Mouse (Mus musculus): ENCODE data around the gene Tmem167. TPM values are rescaled to one million over a fixed set of nuclear protein-coding genes. Genes with fewer than 3 reads are reported as not detected.

The Tmem167 gene
- 75.1 and 77.4 TPM in 2 replicates for polyA plus RNA-seq (2014; fragmentation: Nextera tagmentation; extraction: Ambion mirVana)

- WGBS = 2% methylated on average over 41 of the region's 41 CpGs
Measured at GRCm38 (mm10) chr13:90088962-90089824, at the start of gene Tmem167, which contains the start of gene Xrcc4. Tmem167 (plus strand) TSS chr13:90089123. Xrcc4 (minus strand) TSS chr13:90089608.

GRCm38 (mm10) chr13:90039613-90040012, 49.3 kb upstream of the Tmem167 start:
- no peaks in the 10 kb centered on the region for H3K27me3 ChIP-seq (ENCODE audit: insufficient read depth, low read length)
- DNase-seq = peak; percentile 64
- peak; percentile 62; the same call in 1 of the 2 replicates for ATAC-seq (ENCODE audit: insufficient read depth)

More at GRCm38 (mm10) chr13:90088962-90089824, at the start of gene Tmem167, which contains the start of gene Xrcc4:
- no peak for TF ChIP-seq CTCF (IDR thresholded peaks at IDR 0.05; ENCODE audit: low read depth)
- Histone ChIP-seq H3K4me2 (peak within 1 kb of the TSS; percentile 89), H3K27me3 (ENCODE audit: insufficient read depth, low read length) (no peaks in the 10 kb centered on the region), H3K36me3 (ENCODE audit: insufficient read depth) (no peaks in the 10 kb centered on the region), H3K9me3 (ENCODE audit: low read depth, low read length) (no peaks in the 10 kb centered on the region), H3K27ac (ENCODE audit: low read depth) (peak within 1 kb of the TSS; percentile 86), H3K9ac (peak within 1 kb of the TSS; percentile 87), H3K4me3 (ENCODE audit: low read depth, low read length) (peak within 1 kb of the TSS; percentile 77), H3K4me1 (ENCODE audit: insufficient read depth) (no peaks in the 10 kb centered on the region)
- DNase-seq (peak; percentile 98), ATAC-seq (ENCODE audit: insufficient read depth) (peak; percentile 100)

GRCm38 (mm10) chr13:90051735-90052134, 37.2 kb upstream of the Tmem167 start:
- no peak for DNase-seq
- WGBS = 71% methylated on average over 6 of the region's 6 CpGs
- TF ChIP-seq CTCF (IDR thresholded peaks at IDR 0.05; ENCODE audit: low read depth) = peak; percentile 25; the same call in 1 of the 2 replicates

More at GRCm38 (mm10) chr13:90039613-90040012, 49.3 kb upstream of the Tmem167 start:
- Histone ChIP-seq H3K4me2 (no peak overlapping the region), H3K4me1 (ENCODE audit: insufficient read depth) (peaks cover 3% of the 10 kb centered on the region; the same call in 1 of the 2 replicates), H3K36me3 (ENCODE audit: insufficient read depth) (no peaks in the 10 kb centered on the region), H3K27ac (ENCODE audit: low read depth) (no peak overlapping the region), H3K4me3 (ENCODE audit: low read depth, low read length) (no peak overlapping the region), H3K9ac (no peak overlapping the region), H3K9me3 (ENCODE audit: low read depth, low read length) (no peaks in the 10 kb centered on the region)
- WGBS = 12% methylated on average over 2 of the region's 2 CpGs
- no peak for TF ChIP-seq CTCF (IDR thresholded peaks at IDR 0.05; ENCODE audit: low read depth)

GRCm38 (mm10) chr13:90052408-90052807, 36.5 kb upstream of the Tmem167 start:
- no peak for TF ChIP-seq CTCF (IDR thresholded peaks at IDR 0.05; ENCODE audit: low read depth)
- ATAC-seq (ENCODE audit: insufficient read depth) (no peak), DNase-seq (no peak)
- H3K4me3 ChIP-seq (ENCODE audit: low read depth, low read length) = no peak overlapping the region
- H3K9me3 ChIP-seq (ENCODE audit: low read depth, low read length) = no peaks in the 10 kb centered on the region
- H3K4me2 ChIP-seq = no peak overlapping the region
- no peaks in the 10 kb centered on the region for H3K27me3 ChIP-seq (ENCODE audit: insufficient read depth, low read length)
- no peaks in the 10 kb centered on the region for H3K4me1 ChIP-seq (ENCODE audit: insufficient read depth)
- 66% methylated on average over 3 of the region's 3 CpGs for WGBS
- no peaks in the 10 kb centered on the region for H3K36me3 ChIP-seq (ENCODE audit: insufficient read depth)
- no peak overlapping the region for H3K9ac ChIP-seq
- no peak overlapping the region for H3K27ac ChIP-seq (ENCODE audit: low read depth)

More at GRCm38 (mm10) chr13:90051735-90052134, 37.2 kb upstream of the Tmem167 start:
- Histone ChIP-seq H3K27me3 (ENCODE audit: insufficient read depth, low read length) (no peaks in the 10 kb centered on the region), H3K9ac (no peak overlapping the region), H3K36me3 (ENCODE audit: insufficient read depth) (no peaks in the 10 kb centered on the region), H3K4me1 (ENCODE audit: insufficient read depth) (no peaks in the 10 kb centered on the region), H3K4me2 (no peak overlapping the region), H3K4me3 (ENCODE audit: low read depth, low read length) (no peak overlapping the region), H3K27ac (ENCODE audit: low read depth) (no peak overlapping the region), H3K9me3 (ENCODE audit: low read depth, low read length) (no peaks in the 10 kb centered on the region)
- ATAC-seq (ENCODE audit: insufficient read depth) = no peak

GRCm38 (mm10) chr13:90061877-90062276, 27.0 kb upstream of the Tmem167 start:
- Histone ChIP-seq H3K4me3 (ENCODE audit: low read depth, low read length) (no peak overlapping the region), H3K9ac (no peak overlapping the region), H3K27me3 (ENCODE audit: insufficient read depth, low read length) (no peaks in the 10 kb centered on the region), H3K9me3 (ENCODE audit: low read depth, low read length) (no peaks in the 10 kb centered on the region), H3K36me3 (ENCODE audit: insufficient read depth) (no peaks in the 10 kb centered on the region), H3K4me1 (ENCODE audit: insufficient read depth) (no peaks in the 10 kb centered on the region), H3K4me2 (no peak overlapping the region), H3K27ac (ENCODE audit: low read depth) (no peak overlapping the region)
- WGBS = 90% methylated on average over 1 of the region's 1 CpGs
- DNase-seq (no peak), ATAC-seq (ENCODE audit: insufficient read depth) (no peak)
- TF ChIP-seq CTCF (IDR thresholded peaks at IDR 0.05; ENCODE audit: low read depth) = no peak

- H3K4me3 ChIP-seq (ENCODE audit: low read depth, low read length) = peak overlapping the region; percentile 77
- TF ChIP-seq CTCF (IDR thresholded peaks at IDR 0.05; ENCODE audit: low read depth) = no peak
- H3K27ac ChIP-seq (ENCODE audit: low read depth) = peak overlapping the region; percentile 81
- ATAC-seq (ENCODE audit: insufficient read depth) (peak; percentile 79), DNase-seq (peak; percentile 75)
- H3K9ac ChIP-seq = peak overlapping the region; percentile 87
- no peaks in the 10 kb centered on the region for H3K9me3 ChIP-seq (ENCODE audit: low read depth, low read length)
- H3K36me3 ChIP-seq (ENCODE audit: insufficient read depth) = no peaks in the 10 kb centered on the region
- H3K4me2 ChIP-seq = peak overlapping the region; percentile 89
- H3K4me1 ChIP-seq (ENCODE audit: insufficient read depth) = no peaks in the 10 kb centered on the region
- under 1% methylated on average over 26 of the region's 27 CpGs for WGBS
- no peaks in the 10 kb centered on the region for H3K27me3 ChIP-seq (ENCODE audit: insufficient read depth, low read length)
Measured at GRCm38 (mm10) chr13:90089825-90090183, 881 bp downstream of the Tmem167 start.

- TF ChIP-seq CTCF (IDR thresholded peaks at IDR 0.05; ENCODE audit: low read depth) = no peak
- no peaks in the 10 kb centered on the region for H3K4me1 ChIP-seq (ENCODE audit: insufficient read depth)
- H3K27ac ChIP-seq (ENCODE audit: low read depth) = no peak overlapping the region
- DNase-seq (no peak), ATAC-seq (ENCODE audit: insufficient read depth) (no peak)
- no peak overlapping the region for H3K4me3 ChIP-seq (ENCODE audit: low read depth, low read length)
- H3K36me3 ChIP-seq (ENCODE audit: insufficient read depth) = peaks cover 55% of the 10 kb centered on the region
- H3K9me3 ChIP-seq (ENCODE audit: low read depth, low read length) = no peaks in the 10 kb centered on the region
- no peaks in the 10 kb centered on the region for H3K27me3 ChIP-seq (ENCODE audit: insufficient read depth, low read length)
- H3K4me2 ChIP-seq = no peak overlapping the region
- no peak overlapping the region for H3K9ac ChIP-seq
Measured at GRCm38 (mm10) chr13:90101514-90101913, 12.6 kb downstream of the Tmem167 start.
